Mouse (Mus musculus) activated CD4-positive, CD25-positive, alpha-beta regulatory T cell, adult 4 months (primary cell): ENCODE results near the gene Pigs. TPM values are rescaled to one million over a fixed set of nuclear protein-coding genes. Genes with fewer than 3 reads are reported as not detected.

Experiments
- ATAC-seq: one replicate; pipeline ENCODE4 v1.8.0; 2017
- polyA plus RNA-seq, 2 experiments: library from polyadenylated mRNA; unstranded; fragments of 100-300 nt; shearing (Covaris generic); gene quantifications; one replicate each; pipeline ENCODE4 v1.2.1; 2017

The Pigs gene
- polyA plus RNA-seq, 2 experiments from 2014 or later: 43.6 to 66.6 TPM

DNA sequence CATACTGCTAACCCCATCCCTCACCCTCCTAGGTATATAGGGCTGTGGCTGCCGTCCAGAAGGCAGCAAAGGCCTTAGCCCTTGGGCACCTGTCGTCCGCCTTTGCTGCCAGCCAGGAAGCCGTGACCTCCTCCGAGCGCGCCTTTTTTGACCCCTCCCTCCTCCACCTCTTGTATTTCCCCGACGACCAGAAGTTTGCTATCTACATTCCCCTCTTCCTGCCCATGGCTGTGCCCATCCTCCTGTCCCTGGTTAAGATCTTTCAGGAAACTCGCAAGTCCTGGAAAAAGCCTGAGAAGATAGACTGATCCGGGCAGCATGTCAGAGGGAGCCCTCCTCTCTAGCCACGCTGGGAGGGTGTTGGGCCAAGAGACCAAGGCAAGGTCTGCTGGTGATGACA lies 13.5 kb downstream of the Pigs start:
- no peak for ATAC-seq

DNA sequence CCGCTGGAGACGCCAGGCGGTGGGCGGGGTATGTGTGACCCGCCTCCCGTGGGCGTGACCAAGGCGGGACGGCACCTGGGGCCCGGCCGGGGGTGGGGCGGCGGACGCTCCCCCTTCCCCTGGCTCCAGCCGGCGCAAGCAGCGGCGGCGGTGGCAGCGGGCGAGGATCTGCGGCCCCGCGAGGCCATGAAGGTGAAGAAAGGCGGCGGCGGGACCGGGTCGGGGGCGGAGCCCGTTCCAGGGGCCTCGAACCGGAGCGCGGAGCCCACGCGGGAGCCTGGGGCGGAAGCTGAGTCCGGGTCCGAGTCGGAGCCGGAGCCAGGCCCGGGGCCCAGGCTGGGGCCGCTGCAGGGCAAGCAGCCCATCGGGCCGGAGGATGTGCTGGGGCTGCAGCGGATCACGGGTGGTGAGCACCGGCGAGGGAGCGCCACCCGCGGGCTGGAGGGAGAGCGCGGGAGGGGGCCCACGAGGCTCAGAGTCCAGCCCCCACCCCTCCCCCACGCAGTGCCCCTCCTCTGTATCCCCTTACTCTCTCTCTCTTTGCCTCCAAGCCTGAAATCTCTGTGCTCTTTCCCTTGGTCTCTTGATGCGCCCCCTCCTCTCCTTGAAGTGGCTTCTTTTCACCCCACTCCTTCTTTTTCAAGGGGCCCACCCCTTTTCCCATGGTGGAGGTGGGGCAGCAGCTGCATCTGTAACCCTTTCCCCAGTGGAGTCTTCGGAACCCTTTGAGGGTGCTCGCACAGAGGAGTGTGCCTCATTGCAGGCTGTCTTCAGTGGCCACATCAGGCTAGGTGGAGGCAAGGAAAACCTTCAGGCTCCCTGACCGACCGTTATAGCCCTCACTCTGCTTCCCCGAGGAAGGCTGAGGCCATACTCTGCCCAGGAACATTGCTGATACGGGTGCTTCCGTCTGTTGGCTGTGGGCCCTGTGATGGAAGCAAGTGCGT lies 15.4 kb downstream of the Pigs start, which contains the start of gene Unc119:
Unc119 (plus strand) TSS at position 102 of the 947 bp plus-strand sequence.
- ATAC-seq: peak; percentile 34

DNA sequence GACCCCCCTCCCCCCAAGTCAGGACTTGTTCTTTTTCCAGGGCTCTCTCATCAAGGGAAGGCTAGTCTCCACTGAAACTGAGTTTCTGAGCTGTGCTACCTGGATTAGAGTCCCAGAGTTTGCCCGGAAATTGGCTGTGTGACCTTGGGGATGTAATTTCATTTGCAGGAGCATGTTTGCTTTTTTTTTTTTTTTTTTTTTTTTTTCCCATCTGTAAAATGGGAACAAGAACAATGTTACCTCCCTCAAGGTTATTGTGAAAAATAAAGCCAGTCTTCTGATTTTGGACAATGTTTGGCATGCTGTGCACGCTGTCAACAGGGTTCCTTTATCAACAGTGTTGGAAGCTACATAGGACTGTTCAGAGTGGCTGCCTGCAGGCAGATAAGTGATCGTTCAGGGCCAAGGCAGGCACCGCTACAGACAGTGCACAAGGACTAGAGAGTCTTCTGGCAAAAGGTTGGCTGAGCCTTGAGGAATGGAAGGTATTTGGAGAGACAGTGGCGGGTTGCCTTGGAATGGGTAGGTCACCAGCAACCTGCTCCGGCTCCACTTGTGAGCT lies 16.2 kb downstream of the Pigs start:
- ATAC-seq: no peak

- ATAC-seq: peak; percentile 9
These were observed 16.9 kb downstream of the Pigs start for GRCm38 (mm10) chr11:78344890-78345715.

DNA sequence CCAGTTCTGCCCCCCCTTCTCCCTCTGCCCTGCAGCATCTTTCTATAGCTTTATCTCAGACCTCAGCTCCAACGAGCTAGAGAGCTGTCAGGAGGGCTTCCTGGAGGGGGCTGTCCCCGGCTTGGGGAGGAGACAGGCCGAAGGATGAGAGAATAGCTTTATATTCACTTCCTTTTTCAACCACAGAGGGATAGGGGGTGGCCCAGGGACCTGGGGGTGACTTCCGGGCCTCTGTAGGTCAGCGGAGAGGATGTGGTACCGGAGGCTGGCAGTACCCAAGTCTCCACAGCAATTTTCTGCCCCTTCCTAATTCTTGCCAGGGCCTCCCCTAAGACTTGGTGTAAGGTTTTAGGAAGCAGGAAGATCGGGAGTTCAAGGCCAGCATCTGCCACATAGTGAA lies 17.6 kb downstream of the Pigs start:
- peak; percentile 88 for ATAC-seq

DNA sequence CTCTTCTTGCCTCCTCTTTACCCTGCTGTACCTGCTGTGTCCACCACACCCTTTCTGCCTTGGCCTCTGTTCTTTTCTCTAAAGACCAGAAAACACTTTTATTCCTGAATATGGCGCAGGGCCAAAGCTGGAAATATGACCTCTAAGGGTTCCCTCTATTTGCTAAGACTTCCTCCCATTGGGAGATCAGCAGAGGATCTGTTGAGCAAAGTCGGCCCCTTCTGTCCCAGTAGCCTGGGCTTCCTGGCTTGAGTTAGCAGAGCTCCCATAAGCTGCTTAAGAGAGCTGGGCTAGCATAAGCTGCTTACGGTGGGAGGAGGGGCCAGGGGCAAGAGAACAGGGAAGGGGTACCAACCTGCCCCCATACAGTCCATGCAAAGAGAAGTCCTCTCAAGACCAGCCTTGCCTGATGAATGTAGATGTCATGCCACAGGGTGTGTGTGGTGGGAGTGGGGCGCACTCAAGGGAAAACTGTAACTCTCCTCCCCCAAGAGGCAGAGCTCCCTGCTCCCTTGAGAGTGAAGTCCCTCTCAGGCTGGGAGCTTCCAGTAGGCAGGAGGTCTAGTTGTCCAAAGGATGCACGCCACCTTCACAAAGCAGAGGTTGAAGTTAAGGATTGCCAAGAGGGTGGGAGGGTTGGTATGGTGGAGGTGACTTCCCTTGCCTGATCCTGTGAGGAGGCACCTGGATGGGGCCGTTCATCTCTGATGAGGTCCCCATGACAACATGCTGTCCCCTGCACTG lies 18.3 kb downstream of the Pigs start:
- no peak for ATAC-seq

- ATAC-seq: no peak
These were observed 19.0 kb downstream of the Pigs start for GRCm38 (mm10) chr11:78347070-78347754.

GRCm38 (mm10) chr11:78347908-78348307 lies 19.7 kb downstream of the Pigs start:
- ATAC-seq: no peak

- no peak for ATAC-seq
These were observed 20.3 kb downstream of the Pigs start for GRCm38 (mm10) chr11:78348474-78348873.

- ATAC-seq: no peak
These were observed 21.5 kb downstream of the Pigs start for GRCm38 (mm10) chr11:78349441-78350358.

DNA sequence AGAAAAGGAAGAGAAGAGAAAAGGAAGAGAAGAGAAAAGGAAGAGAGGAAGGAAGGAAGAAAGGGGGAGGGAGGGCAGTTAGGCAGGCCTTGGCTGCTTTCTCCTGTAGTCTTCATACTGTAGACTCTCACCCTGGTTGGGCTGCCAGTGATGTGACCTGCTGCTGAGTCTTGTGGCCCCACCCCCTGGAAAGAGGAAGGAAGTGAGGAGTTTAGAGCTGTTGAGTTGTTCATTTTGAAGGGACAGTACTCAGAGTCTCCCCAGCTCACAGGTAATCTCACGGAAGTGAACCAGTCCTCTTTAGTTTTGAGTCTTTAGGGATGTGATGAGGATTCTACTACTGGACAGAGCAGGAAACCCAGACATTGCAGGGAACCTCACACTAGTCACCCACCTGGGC lies 24.9 kb downstream of the Pigs start:
- ATAC-seq: no peak

DNA sequence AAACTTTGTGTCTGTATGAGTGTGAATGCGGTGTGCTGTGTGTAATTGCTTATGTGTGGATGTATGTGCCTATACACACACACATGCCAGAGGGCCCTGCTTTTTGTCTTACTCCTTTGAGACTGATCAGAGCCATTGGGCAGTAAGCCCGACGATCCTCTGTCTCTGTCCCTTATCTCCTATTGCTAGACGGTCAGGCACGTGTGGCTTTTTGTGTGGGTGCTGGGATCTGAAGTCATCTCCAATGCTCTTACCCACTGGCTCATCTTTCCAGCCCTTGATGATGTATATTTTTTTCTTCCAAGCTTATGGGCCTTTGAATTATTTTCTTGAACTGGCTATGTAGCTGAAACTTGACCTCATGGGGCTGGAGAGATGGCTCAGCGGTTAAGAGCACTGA lies 26.7 kb downstream of the Pigs start:
- ATAC-seq: no peak

- ATAC-seq: no peak
These were observed 27.4 kb downstream of the Pigs start for GRCm38 (mm10) chr11:78355471-78356238.

- ATAC-seq: no peak
These were observed 30.3 kb downstream of the Pigs start for GRCm38 (mm10) chr11:78358330-78359007.

DNA sequence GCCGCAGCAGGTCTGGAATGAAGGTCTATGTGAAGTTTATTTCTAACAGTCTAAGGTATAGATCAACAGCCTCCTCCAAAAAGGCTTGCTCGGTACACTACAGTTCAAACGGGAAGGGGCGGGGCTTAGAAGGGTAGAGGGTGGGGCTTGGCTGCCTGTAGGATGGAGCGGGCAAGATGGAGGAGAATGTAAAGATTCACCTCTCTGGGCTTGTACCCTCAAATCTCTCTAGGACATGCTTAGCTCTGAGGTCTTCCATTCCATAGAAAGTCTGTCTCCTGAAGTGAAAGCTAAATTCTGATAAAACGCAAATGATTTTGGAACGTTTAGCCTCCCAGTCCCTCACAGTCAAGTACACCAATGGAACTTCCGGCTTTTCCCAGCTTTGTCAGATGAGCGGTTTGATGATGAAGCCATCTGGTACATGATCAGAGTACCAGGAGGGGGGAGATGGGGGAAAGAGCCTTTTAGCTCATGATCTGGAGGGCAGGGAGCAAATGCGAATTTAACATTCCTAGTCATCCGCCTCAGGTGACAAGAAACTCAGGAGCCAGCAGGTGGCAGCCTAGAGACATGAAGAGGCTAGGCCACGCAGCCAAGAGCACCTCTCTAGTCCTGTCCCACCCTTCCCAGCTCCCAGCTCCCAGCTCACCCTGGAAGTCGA lies 32.0 kb downstream of the Pigs start:
- ATAC-seq: peak; percentile 85

DNA sequence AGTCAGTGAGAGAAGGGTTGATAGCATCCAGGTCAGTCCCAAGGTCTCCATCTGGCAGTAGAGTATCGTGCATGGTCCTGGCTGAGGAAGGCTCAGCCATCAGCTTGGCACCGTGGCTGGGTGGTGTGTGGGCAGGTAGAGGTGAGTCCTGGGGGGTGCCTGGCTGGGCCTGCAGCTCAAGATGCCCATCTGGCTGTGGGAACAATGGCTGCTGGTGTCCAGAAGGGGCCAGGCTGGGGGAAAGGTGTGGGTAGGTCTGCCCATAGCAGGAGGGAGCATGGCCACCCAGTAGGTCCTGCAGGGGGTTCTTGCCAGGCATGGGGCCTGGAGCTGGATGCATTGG lies 32.5 kb downstream of the Pigs start:
- no peak for ATAC-seq

DNA sequence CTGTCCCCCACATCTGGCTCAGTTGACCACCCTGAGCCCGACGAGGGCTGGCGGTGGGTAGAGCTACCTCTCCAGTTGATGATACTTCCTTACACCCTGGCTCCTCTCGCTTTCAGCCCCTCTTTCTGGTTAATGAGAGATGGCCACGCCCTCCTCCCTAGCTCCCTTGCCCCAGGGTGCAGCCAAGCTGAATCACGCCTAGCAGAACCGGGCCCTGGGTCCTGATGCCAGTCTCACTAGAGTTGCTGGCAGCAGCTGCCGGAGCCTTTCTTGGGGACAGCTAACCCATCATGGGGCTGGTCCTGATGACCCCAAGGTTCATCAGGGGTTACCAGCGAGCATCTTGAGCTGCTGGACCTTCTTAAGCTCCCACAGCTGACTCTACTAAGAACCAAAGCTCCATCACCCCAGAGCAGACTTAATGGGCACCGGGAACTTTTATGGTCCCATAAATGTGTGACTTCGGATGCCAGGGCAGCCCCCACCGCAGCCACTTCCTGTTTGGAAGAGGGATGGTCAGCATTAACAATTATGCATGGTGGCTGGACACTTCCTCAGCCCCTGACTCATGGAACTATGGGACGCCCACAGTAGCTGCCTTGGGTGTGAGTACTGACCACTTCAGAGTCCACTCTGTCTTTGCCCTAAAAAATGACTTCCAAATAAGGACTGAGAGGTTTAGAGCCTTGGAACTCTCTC lies 35.2 kb downstream of the Pigs start:
- no peak for ATAC-seq

DNA sequence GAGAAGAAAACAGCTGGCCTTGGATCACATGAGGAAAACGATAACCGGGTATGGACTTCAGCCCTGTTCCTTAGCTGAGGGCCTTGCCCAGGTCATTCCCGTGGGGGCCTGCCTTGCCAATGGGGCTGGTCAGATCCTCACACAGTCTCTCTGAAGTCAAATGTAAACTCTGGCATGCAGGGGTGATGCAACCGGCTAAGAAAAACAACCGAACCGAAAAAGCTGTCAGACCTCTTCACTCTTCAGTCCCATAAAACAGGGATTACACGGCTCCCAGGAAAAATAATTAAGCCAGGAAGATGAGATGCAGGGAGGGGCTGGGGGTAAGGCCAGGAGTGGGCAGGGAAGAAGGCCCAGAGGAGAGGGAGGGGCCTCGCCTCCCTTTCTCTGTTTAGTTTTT lies 35.9 kb downstream of the Pigs start:
- no peak for ATAC-seq
